8 mouse cellular contexts compared by ENCODE assay signal in the genomic region with DNA sequence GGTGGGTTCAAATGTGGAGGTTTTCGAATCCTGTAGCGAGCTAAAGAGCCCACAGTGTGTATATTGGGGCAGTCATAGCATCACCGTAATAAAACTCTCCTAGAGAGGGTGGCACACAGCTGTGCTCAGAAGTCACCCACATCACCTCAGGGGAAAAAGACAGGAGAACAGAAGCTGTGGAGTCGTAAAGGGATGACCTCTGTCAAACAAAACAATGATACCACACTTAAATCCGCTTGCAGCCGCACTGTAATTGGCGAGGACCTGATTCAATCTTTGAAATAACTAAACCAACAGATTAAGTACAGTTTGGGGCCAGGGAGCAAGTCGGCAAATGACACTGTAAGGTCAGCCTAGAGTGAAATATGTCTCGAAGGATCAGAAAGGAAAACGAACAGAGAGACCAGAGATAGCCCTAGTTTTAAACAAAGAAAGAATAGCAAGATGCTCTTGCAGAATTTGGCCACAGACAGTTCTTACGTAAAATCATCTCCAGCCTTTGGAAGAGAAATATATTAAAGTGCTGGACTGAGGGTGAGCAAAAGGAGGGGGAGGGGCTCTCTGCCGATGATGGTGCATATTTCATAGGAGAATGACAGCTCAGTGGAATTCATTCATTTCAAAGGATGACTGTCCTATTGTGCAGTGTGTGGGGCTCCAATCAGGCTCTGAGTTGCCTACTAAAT. TPM values are rescaled to one million over a fixed set of nuclear protein-coding genes. Genes with fewer than 3 reads are reported as not detected.
DNase-seq lines count a peak whose midpoint lies in the region; ATAC-seq and TF ChIP-seq lines count a peak whose summit lies in the region.

No protein-coding gene starts in this region.

- no peak for TF ChIP-seq CTCF in testis, adult 2 months (IDR thresholded peaks at IDR 0.05; ENCODE audit: control insufficient read depth, insufficient read depth, insufficient replicate concordance, low read depth, low read length)

- peaks cover 18% of the 10 kb centered on the region for H3K4me1 ChIP-seq in testis, adult 2 months (ENCODE audit: control insufficient read depth, insufficient read depth, low read length)
- H3K4me1 ChIP-seq in intestine, embryonic 16.5 days (ENCODE audit: control insufficient read depth, insufficient read depth, low read length): peaks cover 7% of the 10 kb centered on the region
- peaks cover 28% of the 10 kb centered on the region for H3K4me1 ChIP-seq in liver, embryonic 13.5 days (replicated peaks)

- 21% methylated on average over 12 of the region's 12 CpGs for WGBS in intestine, embryonic 16.5 days
- 44% methylated on average over 12 of the region's 12 CpGs for WGBS in liver, embryonic 13.5 days (ENCODE audit: insufficient replicate concordance)

- H3K36me3 ChIP-seq in testis, adult 2 months (ENCODE audit: control insufficient read depth, insufficient read depth, low read length): no peaks in the 10 kb centered on the region
- no peaks in the 10 kb centered on the region for H3K36me3 ChIP-seq in intestine, embryonic 16.5 days (ENCODE audit: control insufficient read depth, insufficient read depth, low read length)
- H3K36me3 ChIP-seq in liver, embryonic 13.5 days: no peaks in the 10 kb centered on the region; the same call in 1 of the 2 replicates

- H3K4me3 ChIP-seq in testis, adult 2 months (ENCODE audit: control insufficient read depth, low read depth, low read length): peak overlapping the region; percentile 27
- H3K4me3 ChIP-seq in intestine, embryonic 16.5 days (ENCODE audit: low read length): peak overlapping the region; percentile 74
- H3K4me3 ChIP-seq in liver, embryonic 13.5 days (replicated peaks): peak overlapping the region; percentile 67; the same call in 1 of the 2 replicates

- peak overlapping the region; percentile 82 for H3K4me2 ChIP-seq in intestine, embryonic 16.5 days (ENCODE audit: low read depth, low read length)
- H3K4me2 ChIP-seq in liver, embryonic 13.5 days: peak overlapping the region; percentile 88

- H3K27ac ChIP-seq in testis, adult 2 months (ENCODE audit: control insufficient read depth, insufficient read depth, low read depth, low read length): peak overlapping the region; percentile 49
- no peak overlapping the region; the same call in 1 of the 2 replicates for H3K27ac ChIP-seq in intestine, embryonic 16.5 days (ENCODE audit: low read length)
- no peak overlapping the region for H3K27ac ChIP-seq in liver, embryonic 13.5 days

- no peaks in the 10 kb centered on the region for H3K9me3 ChIP-seq in intestine, embryonic 16.5 days (ENCODE audit: control insufficient read depth, low read length)
- no peaks in the 10 kb centered on the region for H3K9me3 ChIP-seq in liver, embryonic 13.5 days (replicated peaks)

- ATAC-seq in intestine, embryonic 16.5 days: no peak
- ATAC-seq in liver, embryonic 13.5 days (ENCODE audit: low read depth): no peak
- ATAC-seq in activated CD4-positive, CD25-positive, alpha-beta regulatory T cell, adult 4 months: no peak

- H3K9ac ChIP-seq in intestine, embryonic 16.5 days (ENCODE audit: low read depth, low read length): peak overlapping the region; percentile 25
- H3K9ac ChIP-seq in liver, embryonic 13.5 days: peak overlapping the region; percentile 5; the same call in 1 of the 2 replicates

- no peak for TF ChIP-seq POLR2A in testis, adult 2 months (IDR thresholded peaks at IDR 0.05; ENCODE audit: control insufficient read depth, low read depth, low read length)

- H3K27me3 ChIP-seq in testis, adult 2 months (ENCODE audit: control insufficient read depth, insufficient read depth, low read length): no peaks in the 10 kb centered on the region; the same call in 1 of the 2 replicates
- H3K27me3 ChIP-seq in intestine, embryonic 16.5 days (replicated peaks; ENCODE audit: control insufficient read depth, insufficient read depth, low read length): peaks cover 4% of the 10 kb centered on the region; the same call in 1 of the 2 replicates
- H3K27me3 ChIP-seq in liver, embryonic 13.5 days: peaks cover 54% of the 10 kb centered on the region

- DNase-seq in testis, postnatal 14 days (ENCODE audit: low spot score): no peak
- DNase-seq in forelimb bud, embryonic 11.5 days (ENCODE audit: low read depth, low spot score): peak; percentile 10
- no peak for DNase-seq in liver, embryonic 13.5 days
- DNase-seq in retina, postnatal 1 day: peak; percentile 75
- DNase-seq in cerebellum, postnatal 4 days (ENCODE audit: low spot score in 2 of 2): no peak

RNA-seq across cellular contexts. Expression of gene Trib2, which starts 3.4 kb away (rescaled TPM):
- polyA plus RNA-seq in testis, adult 2 months (2012; rRNA removed): 0.94 and 1.2 TPM in 2 replicates
- polyA plus RNA-seq in intestine, embryonic 16.5 days (2015; fragmentation: Nextera tagmentation; extraction: Ambion mirVana): 17.7 and 18.3 TPM in 2 replicates
- polyA plus RNA-seq in liver, embryonic 13.5 days (2015; fragmentation: Nextera tagmentation; extraction: Ambion mirVana): 2.8 and 3.4 TPM in 2 replicates
- polyA plus RNA-seq in activated CD4-positive, CD25-positive, alpha-beta regulatory T cell, adult 4 months (2017; shearing (Covaris generic)): 100 to 1,000 TPM in 1 of 2 experiments, 10 to 100 TPM in 1; 90.9 to 103 TPM

Comparison
In these comparisons a context has a peak if more than half of its experiments do, and no peak if none do; other contexts are left out.
1. DNase-seq: peak in forelimb bud, embryonic 11.5 days (single experiment) and retina, postnatal 1 day (single experiment); none in testis, postnatal 14 days (single experiment), liver, embryonic 13.5 days (single experiment) and cerebellum, postnatal 4 days (0 of 2).
2. Peak in every context shown above with its lines, with median percentiles within 50 percentile points of each other: H3K4me3 ChIP-seq.